Mouse (Mus musculus): ENCODE measurements around the gene Sstr3. TPM values are rescaled to one million over a fixed set of nuclear protein-coding genes. Genes with fewer than 3 reads are reported as not detected.

Sstr3 gene
- polyA plus RNA-seq, 1 experiment from 2014 or later = 0.58 TPM

DNA sequence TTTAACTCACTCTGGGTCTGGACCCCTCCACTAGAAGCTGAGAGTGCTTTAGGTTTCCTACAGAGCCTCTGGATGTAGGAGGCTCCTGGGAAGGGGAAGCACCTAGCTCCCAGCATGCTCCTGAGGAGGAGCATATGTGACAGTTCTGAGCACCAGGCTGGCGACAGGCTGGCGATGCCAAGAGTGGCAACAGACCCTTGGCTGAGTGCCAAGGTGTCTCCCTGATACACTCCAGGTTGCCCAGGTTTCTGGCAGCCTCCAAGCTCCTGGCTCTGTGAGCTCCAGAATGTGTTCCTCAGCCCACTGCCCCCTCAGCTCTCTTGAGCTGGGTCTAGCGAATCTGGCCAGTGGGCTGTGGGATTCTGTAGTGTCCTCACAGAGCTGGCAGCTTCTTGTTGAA lies 2.9 kb downstream of the Sstr3 start:
- no peak overlapping the region for H3K4me3 ChIP-seq (replicated peaks)
- no peak overlapping the region for H3K4me2 ChIP-seq
- H3K9ac ChIP-seq = no peak overlapping the region
- ATAC-seq (replicated peaks; ENCODE audit: low FRiP score) = no peak
- peaks cover 24% of the 10 kb centered on the region for H3K4me1 ChIP-seq
- H3K27ac ChIP-seq = no peak overlapping the region
- WGBS = 59% methylated on average over 3 of the region's 3 CpGs
- H3K27me3 ChIP-seq = peaks cover 6% of the 10 kb centered on the region; the same call in 1 of the 2 replicates
- no peaks in the 10 kb centered on the region for H3K9me3 ChIP-seq (replicated peaks)
- H3K36me3 ChIP-seq = no peaks in the 10 kb centered on the region

- Histone ChIP-seq H3K27me3 (peaks cover 6% of the 10 kb centered on the region; the same call in 1 of the 2 replicates), H3K9ac (no peak overlapping the region), H3K27ac (no peak overlapping the region), H3K4me2 (no peak overlapping the region), H3K9me3 (replicated peaks) (no peaks in the 10 kb centered on the region), H3K36me3 (no peaks in the 10 kb centered on the region), H3K4me1 (peaks cover 24% of the 10 kb centered on the region), H3K4me3 (replicated peaks) (no peak overlapping the region)
- 80% methylated on average over 3 of the region's 3 CpGs for WGBS
- no peak for ATAC-seq (replicated peaks; ENCODE audit: low FRiP score)
These were observed 3.4 kb downstream of the Sstr3 start for GRCm38 (mm10) chr15:78541036-78541435.

- Histone ChIP-seq H3K27ac (no peak overlapping the region), H3K9me3 (replicated peaks) (no peaks in the 10 kb centered on the region), H3K4me1 (peaks cover 9% of the 10 kb centered on the region), H3K9ac (no peak overlapping the region; the same call in 1 of the 2 replicates), H3K4me2 (no peak overlapping the region), H3K27me3 (no peaks in the 10 kb centered on the region), H3K36me3 (no peaks in the 10 kb centered on the region), H3K4me3 (replicated peaks) (no peak overlapping the region)
- ATAC-seq (replicated peaks; ENCODE audit: low FRiP score) = no peak
- 65% methylated on average over 10 of the region's 10 CpGs for WGBS
These were observed 8.6 kb downstream of the Sstr3 start for GRCm38 (mm10) chr15:78535723-78536421.

DNA sequence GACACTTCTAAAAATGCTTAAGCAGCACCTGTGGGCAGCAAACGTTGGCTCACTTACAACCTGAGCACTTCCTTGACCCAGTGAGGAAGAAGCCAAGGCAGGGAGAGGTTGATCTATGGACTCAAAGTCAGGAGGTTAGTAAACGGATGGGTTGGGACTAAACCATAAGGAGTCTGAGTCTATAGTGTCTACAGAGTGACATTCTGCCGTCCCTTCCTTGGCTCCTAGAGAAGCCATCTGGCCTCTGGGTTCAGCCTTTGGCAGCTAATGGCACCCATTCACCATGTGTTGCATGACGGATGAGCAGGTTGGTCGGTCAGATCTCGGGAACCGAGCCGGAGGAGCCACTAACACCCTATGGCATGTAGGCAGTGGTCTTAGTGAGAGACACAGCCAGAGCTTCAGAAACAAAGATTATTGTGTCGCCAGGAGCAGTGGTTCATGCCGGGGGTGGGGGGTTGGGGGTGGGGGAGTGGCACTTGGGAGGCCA lies 11.1 kb downstream of the Sstr3 start:
- Histone ChIP-seq H3K27me3 (no peaks in the 10 kb centered on the region), H3K9ac (no peak overlapping the region), H3K4me1 (peaks cover 34% of the 10 kb centered on the region), H3K36me3 (no peaks in the 10 kb centered on the region), H3K27ac (no peak overlapping the region), H3K4me2 (no peak overlapping the region), H3K4me3 (replicated peaks) (no peak overlapping the region), H3K9me3 (replicated peaks) (no peaks in the 10 kb centered on the region)
- whole genome bisulfite sequencing = 59% methylated on average over 10 of the region's 10 CpGs
- no peak for ATAC-seq (replicated peaks; ENCODE audit: low FRiP score)

DNA sequence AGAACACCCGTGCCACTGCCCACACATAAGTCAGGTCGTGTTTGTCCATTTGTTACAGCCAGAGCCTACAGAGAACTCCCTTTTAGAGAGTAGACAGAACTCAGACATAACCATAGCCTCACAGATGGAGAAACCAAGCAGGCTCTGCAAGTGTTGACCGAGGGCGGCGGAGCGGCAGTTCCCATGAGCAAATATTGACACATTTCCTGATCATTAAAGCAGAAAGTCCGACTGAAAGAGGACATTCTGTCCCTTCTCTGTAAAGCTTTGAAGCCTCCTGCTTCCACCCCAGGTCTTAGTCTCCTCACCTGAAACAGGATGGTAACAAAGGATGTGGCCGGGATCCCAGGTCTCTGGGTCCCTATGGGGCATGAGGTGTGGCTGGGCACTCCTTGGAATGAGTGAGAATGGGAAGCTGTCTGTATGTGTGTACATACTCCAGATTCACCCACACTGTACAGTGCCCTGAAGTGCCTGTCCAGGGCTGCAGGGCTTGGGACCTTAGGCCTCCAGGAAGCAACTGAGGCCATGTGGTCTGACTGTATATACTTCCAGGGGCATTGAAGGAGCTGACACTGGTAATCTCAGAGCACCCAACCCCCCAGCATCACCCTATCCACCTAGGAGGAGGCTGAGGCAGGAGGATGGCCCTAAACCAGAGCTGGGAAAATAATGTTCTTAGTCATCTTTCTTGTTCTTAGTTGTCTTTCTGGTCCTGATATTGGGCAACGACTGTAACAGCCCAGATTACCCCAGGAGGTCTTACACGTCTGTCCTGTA lies 11.7 kb downstream of the Sstr3 start:
- no peak overlapping the region for H3K4me2 ChIP-seq
- 74% methylated on average over 10 of the region's 10 CpGs for WGBS
- H3K27me3 ChIP-seq = no peaks in the 10 kb centered on the region
- no peak overlapping the region for H3K27ac ChIP-seq
- H3K9ac ChIP-seq = peak overlapping the region; percentile 15; the same call in 1 of the 2 replicates
- H3K36me3 ChIP-seq = no peaks in the 10 kb centered on the region
- no peak overlapping the region for H3K4me3 ChIP-seq (replicated peaks)
- peaks cover 35% of the 10 kb centered on the region for H3K4me1 ChIP-seq
- ATAC-seq (replicated peaks; ENCODE audit: low FRiP score) = no peak; the same call in 1 of the 2 replicates
- no peaks in the 10 kb centered on the region for H3K9me3 ChIP-seq (replicated peaks)

DNA sequence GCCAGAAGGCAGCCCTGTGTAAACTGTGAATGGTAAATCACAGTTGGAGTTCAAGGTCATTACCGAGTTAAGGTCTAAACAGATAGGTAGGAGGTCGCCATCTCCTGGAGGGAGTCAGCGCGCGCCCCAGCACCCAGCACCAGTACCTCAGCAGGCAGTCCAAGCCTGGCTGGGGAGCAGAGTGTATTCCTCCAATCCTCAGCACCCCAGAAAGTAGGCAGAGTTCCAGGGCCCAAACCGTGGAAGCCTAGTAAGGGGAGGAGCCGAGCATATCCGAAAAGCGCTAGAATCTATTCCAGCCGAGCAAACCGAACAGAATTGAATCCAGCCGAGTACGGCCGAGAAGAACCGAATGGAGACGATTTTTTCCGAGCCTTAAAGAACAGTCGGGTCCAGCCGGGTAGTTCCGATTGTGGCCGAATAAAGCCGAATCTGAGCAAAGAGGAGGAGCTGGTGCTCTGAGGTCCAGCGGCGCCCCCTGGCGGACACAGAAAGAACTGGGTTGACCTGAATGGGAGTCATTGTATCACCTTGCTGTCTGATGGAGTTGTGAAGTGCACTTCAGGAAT lies 12.5 kb downstream of the Sstr3 start:
- WGBS = under 1% methylated on average over 25 of the region's 25 CpGs
- Histone ChIP-seq H3K36me3 (no peaks in the 10 kb centered on the region), H3K27ac (peak overlapping the region; percentile 91), H3K4me1 (peaks cover 43% of the 10 kb centered on the region), H3K27me3 (no peaks in the 10 kb centered on the region), H3K4me2 (peak overlapping the region; percentile 59), H3K9me3 (replicated peaks) (no peaks in the 10 kb centered on the region), H3K4me3 (replicated peaks) (peak overlapping the region; percentile 37), H3K9ac (peak overlapping the region; percentile 47)
- peak; percentile 81 for ATAC-seq (replicated peaks; ENCODE audit: low FRiP score)

DNA sequence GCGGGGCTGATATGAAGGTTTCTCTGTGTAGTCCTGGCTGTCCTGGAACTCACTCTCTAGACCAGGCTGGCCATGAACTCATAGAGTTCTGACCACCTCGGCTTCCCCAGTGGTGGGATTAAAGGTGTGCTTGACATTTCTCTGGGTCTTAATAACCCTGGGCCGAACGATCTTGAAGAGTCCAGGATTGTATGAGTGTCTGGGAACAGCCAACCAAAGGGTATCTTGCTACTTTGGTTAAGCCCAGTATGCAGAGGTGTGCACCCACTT lies 13.1 kb downstream of the Sstr3 start:
- Histone ChIP-seq H3K9me3 (replicated peaks) (no peaks in the 10 kb centered on the region), H3K27ac (peak overlapping the region; percentile 91), H3K9ac (peak overlapping the region; percentile 47), H3K27me3 (no peaks in the 10 kb centered on the region), H3K4me2 (peak overlapping the region; percentile 59), H3K4me1 (peaks cover 46% of the 10 kb centered on the region), H3K4me3 (replicated peaks) (peak overlapping the region; percentile 37; the same call in 1 of the 2 replicates), H3K36me3 (no peaks in the 10 kb centered on the region)
- no peak for ATAC-seq (replicated peaks; ENCODE audit: low FRiP score)
- WGBS = 66% methylated on average over 4 of the region's 4 CpGs

DNA sequence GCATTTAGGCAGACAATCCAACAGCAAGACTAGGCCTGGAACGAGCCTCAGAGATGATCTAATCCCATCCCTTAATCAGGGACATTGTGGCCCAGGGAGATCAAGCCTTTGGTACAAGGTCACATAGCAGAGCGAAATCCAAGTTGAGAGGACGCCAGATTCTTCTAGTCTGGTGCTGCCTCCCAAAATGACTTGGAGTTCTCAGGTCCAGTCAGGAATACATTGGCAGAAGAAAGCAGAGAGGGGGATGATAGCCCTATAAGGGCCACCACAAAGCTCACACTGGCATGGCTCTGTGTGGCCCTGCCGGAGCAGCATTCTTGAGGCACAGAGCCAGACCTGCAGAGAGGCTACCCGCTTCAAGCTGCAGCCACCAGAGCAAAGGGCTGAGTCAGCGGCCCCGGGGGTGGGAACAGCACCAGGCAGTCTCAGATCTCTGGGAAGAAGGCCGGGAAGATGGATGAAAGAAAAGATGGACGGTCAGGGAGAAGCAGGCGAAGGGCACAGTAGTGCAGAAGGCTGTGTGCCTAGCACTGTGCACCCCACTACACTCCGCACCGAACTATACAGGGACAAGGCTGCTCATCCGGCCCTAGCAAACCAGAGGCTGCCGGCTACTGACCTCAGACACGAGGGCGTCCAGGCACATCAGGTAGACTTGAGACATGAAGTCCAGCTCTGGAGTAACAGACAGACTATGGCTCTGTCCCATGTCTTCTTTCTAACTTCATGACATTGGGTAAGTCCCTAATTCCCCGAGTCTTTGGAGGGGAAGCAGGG lies 13.6 kb downstream of the Sstr3 start, which contains the start of gene C1qtnf6:
TSS of gene C1qtnf6 (minus strand) at position 746 of the 780 bp plus-strand sequence.
- peak within 1 kb of the TSS; percentile 37 for H3K4me3 ChIP-seq (replicated peaks)
- H3K9me3 ChIP-seq (replicated peaks) = no peaks in the 10 kb centered on the region
- H3K9ac ChIP-seq = peak within 1 kb of the TSS; percentile 59
- 60% methylated on average over 17 of the region's 17 CpGs for WGBS
- H3K27me3 ChIP-seq = no peaks in the 10 kb centered on the region
- peak within 1 kb of the TSS; percentile 59 for H3K4me2 ChIP-seq
- no peaks in the 10 kb centered on the region for H3K36me3 ChIP-seq
- peaks cover 46% of the 10 kb centered on the region for H3K4me1 ChIP-seq
- peak within 1 kb of the TSS; percentile 91 for H3K27ac ChIP-seq
- no peak for ATAC-seq (replicated peaks; ENCODE audit: low FRiP score)

DNA sequence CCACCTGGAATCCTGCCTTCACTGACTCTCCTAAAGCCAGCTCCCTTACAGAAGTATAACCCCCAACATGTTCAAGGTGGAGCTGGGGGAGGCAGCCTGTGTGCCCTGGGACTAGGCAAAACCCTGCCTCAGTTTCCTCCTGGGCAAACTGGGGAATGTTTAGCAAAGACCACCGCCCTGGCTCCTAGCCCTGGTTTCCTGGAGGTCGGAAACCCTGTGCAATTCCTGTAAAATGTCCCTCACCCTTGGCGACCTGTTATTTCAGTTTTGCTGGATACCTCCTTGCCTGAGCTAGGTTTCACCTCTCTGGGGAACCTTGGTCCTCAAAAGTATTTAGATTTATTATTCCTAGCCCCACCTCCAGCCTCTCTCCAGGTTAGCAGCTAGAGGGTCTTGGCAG lies 14.3 kb downstream of the Sstr3 start:
- peak overlapping the region; percentile 46; the same call in 1 of the 2 replicates for H3K4me3 ChIP-seq (replicated peaks)
- H3K4me1 ChIP-seq = peaks cover 46% of the 10 kb centered on the region
- WGBS = 70% methylated on average over 3 of the region's 3 CpGs
- H3K27me3 ChIP-seq = no peaks in the 10 kb centered on the region
- ATAC-seq (replicated peaks; ENCODE audit: low FRiP score) = no peak
- H3K4me2 ChIP-seq = peak overlapping the region; percentile 73
- 0 out of 2 replicates have a peak, but pooled peaks cover 4% of the 10 kb centered on the region for H3K36me3 ChIP-seq
- H3K9ac ChIP-seq = peak overlapping the region; percentile 59
- H3K27ac ChIP-seq = peak overlapping the region; percentile 91
- no peaks in the 10 kb centered on the region for H3K9me3 ChIP-seq (replicated peaks)

DNA sequence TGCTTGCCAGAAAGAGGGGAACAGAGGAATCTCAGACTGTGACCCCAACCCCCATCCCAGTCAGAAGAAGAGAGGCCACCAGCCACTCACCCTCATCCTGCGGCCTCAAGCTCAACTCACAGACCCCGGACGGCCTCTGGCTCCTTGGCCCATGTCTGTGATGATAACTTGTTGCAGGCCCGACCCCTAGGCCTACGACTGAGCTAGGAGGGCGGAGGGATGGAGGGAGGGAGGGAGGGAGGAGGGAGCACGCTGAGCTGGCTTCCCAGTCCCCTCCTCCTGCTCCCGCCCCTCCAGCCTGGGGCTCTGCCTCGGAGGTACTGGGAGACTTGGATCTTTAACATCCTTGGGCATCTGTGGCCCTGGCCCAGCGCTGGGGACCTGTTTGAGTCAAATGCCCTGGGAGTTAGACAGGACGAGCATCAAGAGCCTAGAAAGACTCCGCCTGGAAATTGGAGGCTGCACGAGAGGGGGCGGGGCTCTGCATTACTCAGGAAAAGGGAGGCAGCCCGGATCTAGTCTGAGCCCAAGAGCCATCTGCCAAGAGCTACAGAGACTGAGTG lies 15.0 kb downstream of the Sstr3 start:
- Histone ChIP-seq H3K27me3 (no peaks in the 10 kb centered on the region), H3K4me1 (peaks cover 49% of the 10 kb centered on the region), H3K9me3 (replicated peaks) (no peaks in the 10 kb centered on the region), H3K9ac (peak overlapping the region; percentile 59), H3K27ac (peak overlapping the region; percentile 91), H3K4me2 (peak overlapping the region; percentile 73), H3K36me3 (0 out of 2 replicates have a peak, but pooled peaks cover 9% of the 10 kb centered on the region), H3K4me3 (replicated peaks) (peak overlapping the region; percentile 46)
- ATAC-seq (replicated peaks; ENCODE audit: low FRiP score) = peak; percentile 57
- 1% methylated on average over 15 of the region's 15 CpGs for WGBS

DNA sequence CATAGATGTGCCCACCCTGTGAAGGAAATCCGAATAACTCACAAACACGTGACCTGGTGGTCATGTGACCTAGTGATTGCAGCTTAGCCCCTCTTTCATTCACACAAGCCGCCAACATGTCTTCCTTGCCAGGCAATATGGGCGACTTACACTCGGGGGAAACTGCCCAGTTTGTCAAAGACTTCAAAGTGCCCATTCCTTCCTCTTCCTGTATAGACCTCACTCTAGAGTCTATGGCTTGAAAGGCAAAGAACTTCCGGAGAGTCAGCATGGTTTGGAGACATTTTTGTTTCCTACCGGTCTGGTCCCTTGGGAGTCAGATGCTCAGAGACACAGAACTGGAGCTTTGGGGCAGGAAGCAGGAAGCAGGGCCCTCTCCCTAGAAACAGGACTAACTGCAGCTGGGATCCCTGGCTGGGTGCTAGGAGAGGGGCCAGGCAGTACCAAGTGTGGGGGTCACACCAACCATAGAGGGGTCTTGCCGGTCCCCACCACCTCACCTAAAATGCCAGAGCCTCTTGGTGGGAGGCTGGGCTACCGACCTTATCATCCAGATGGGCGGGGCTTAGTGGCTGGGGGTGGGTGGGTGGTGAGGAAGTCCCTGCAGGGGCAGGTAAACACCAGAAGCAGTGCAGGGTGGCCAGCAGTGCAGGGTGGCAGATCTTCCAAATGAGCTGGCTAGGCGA lies 15.6 kb downstream of the Sstr3 start:
- peak overlapping the region; percentile 91 for H3K27ac ChIP-seq
- ATAC-seq (replicated peaks; ENCODE audit: low FRiP score) = 0 out of 2 replicates have a peak, but pooled peaks have one; percentile 1
- H3K36me3 ChIP-seq = 0 out of 2 replicates have a peak, but pooled peaks cover 9% of the 10 kb centered on the region
- peaks cover 49% of the 10 kb centered on the region for H3K4me1 ChIP-seq
- no peaks in the 10 kb centered on the region for H3K9me3 ChIP-seq (replicated peaks)
- no peaks in the 10 kb centered on the region for H3K27me3 ChIP-seq
- peak overlapping the region; percentile 59 for H3K9ac ChIP-seq
- H3K4me3 ChIP-seq (replicated peaks) = peak overlapping the region; percentile 46
- WGBS = 35% methylated on average over 11 of the region's 11 CpGs
- peak overlapping the region; percentile 73 for H3K4me2 ChIP-seq
